Mouse (Mus musculus): ENCODE measurements around the gene Fgd2.
"Not testable (repeated sequence)": the region's sequence is repeated elsewhere in the genome, so short reads cannot be mapped to it uniquely, and the experiment has no call there.

Fgd2 gene

DNA sequence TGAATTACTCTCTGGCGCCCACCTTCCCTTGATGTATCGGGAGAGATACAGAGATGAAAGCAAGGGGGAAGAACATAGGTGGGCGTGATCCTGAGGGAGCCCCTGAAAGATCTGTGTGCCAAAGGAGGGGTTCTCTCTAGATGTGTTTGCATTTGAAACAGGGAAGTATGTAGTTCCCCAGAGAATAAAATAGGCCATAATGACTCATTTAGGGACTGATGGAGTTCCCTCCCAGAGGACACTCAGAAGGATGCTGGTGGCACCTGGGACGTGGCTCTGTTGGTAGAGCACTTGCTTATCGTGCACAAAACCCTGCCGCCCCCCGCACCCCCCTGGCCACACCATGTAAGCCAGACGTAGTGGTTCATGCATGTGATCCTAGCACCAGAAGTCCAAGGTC lies 2.4 kb downstream of the Fgd2 start:
- DNase-seq (ENCODE audit: low read depth), result no peak

GRCm38 (mm10) chr17:29365105-29365621 lies 4.4 kb downstream of the Fgd2 start:
- no peak for DNase-seq (ENCODE audit: low read depth)

DNA sequence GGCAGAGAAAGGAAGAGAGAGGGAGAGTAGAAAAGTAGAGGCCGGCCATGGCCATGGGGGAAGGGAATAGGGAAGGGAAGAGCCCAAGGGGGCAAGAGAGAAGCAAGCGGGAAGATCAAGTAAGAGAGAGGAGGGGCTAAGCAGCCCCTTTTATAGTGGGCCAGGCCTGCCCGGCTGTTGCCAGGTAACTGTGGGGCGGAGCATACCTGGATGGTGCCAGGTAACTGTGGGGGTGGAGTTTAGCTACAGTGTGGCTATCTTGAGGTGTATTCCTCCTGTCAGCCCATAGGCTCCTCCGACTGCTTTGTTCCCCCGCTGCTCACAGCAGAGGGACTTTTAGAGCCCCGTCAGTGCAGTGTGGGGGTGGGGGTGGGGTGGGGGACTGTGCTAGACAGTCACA lies 8.0 kb downstream of the Fgd2 start:
- DNase-seq (ENCODE audit: low read depth), result no peak

- peak; percentile 94 for DNase-seq (ENCODE audit: low read depth)
These were observed 10.4 kb downstream of the Fgd2 start for GRCm38 (mm10) chr17:29370984-29371723.

- no peak for DNase-seq (ENCODE audit: low read depth)
These were observed 15.2 kb downstream of the Fgd2 start for GRCm38 (mm10) chr17:29375871-29376270.

DNA sequence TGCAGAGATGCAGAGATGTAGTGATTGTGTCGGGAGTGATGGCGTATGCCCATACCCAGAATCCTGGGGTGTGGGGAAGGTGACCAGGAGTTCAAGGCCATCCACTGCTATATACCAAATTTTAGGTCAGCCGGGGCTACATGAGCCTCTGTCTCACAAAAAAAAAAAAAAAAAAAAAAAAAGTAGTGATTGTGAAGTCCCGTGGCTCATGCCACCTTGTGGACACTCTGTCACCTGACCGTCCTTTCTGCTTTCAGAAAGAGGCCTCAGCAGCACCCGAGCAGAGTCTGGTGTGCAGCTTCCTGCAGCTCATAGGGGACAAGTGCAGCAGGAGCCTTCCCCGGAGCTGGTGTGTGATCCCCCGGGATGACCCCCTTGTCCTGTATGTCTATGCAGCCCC lies 17.3 kb downstream of the Fgd2 start:
- peak; percentile 53 for DNase-seq (ENCODE audit: low read depth)

GRCm38 (mm10) chr17:29380241-29380640 lies 19.5 kb downstream of the Fgd2 start:
- DNase-seq (ENCODE audit: low read depth), result no peak

DNA sequence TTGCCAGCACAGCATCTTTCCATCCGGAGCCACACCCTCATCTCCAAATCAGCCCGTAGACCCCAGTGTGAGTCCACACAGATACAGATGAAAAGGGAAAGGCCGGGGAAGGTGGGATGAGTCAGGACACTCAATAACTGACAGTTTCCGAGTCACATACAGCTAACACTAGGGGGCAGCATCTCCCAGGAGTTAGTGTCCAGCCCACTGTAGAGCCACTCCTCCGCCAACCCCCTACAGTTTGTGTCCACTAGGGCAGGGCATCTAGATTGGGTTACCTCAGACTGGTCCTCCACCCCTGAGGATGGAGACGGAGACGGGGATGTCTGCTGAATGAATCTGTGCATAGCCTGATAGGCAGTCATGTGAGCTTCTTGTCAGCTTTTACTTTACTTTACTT lies 20.8 kb downstream of the Fgd2 start:
- peak; percentile 91 for DNase-seq (ENCODE audit: low read depth)

GRCm38 (mm10) chr17:29382417-29382816 lies 21.7 kb downstream of the Fgd2 start:
- no peak for DNase-seq (ENCODE audit: low read depth)

- no peak for DNase-seq (ENCODE audit: low read depth)
These were observed 23.2 kb downstream of the Fgd2 start for GRCm38 (mm10) chr17:29383923-29384322.

GRCm38 (mm10) chr17:29384850-29385438 lies 24.2 kb downstream of the Fgd2 start:
- DNase-seq (ENCODE audit: low read depth), result no peak

- DNase-seq (ENCODE audit: low read depth), result no peak
These were observed 25.0 kb downstream of the Fgd2 start for GRCm38 (mm10) chr17:29385746-29386145.

- no peak for DNase-seq (ENCODE audit: low read depth)
These were observed 28.3 kb downstream of the Fgd2 start for GRCm38 (mm10) chr17:29388978-29389377.

GRCm38 (mm10) chr17:29391280-29391679 lies 30.6 kb downstream of the Fgd2 start:
- DNase-seq (ENCODE audit: low read depth), result peak; percentile 77

- peak; percentile 83 for DNase-seq (ENCODE audit: low read depth)
These were observed 32.8 kb downstream of the Fgd2 start for GRCm38 (mm10) chr17:29393335-29394089.

DNA sequence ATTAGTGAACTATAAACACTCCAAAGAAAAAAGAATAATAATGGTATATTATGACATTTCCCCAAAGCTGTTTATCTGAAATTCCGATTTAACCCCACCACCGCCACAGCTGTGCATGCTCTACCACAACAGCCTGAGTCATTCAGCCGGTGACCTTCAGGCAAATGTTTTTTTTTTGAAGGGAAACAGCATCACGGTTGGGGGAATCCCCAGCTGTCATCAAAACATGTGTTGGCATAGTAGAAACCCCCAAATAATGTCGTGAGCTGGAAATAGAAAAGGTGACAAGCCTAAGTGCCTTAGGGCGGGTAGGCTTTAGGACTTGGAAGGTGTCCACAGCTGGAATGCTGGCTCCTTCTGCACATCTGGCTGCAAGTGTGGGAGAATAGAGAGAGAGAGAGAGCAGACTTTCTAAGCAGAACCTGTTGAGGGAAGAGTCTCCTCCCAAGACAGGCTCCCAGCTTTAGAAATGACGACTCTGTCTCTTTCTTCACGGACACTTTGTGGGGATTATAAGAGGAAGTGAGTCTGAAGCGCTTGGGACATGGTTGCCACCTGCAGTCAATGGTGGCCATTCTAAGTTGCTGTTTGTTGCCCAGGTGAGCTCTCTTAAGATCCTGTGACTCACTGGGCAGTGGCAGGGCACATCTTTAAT lies 33.5 kb downstream of the Fgd2 start:
- peak; percentile 94 for DNase-seq (ENCODE audit: low read depth)

DNA sequence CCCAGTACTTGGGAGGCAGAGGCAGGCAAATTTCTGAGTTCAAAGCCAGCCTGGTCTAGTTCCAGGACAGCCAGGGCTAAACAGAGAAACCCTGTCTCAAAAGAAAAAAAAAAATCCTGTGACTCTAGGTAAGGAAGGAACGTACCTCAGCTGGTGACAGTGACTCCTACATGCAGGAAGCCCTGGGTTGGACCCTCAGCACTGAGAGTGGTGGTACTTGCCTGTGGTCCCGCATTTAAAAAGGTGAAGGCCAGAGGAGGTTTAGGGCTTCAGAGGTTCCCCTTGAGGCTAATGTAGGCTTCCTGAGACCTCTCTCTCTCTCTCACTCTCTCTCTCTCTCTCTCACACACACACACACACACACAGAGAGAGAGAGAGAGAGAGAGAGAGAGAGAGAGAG lies 34.0 kb downstream of the Fgd2 start:
- not testable (repeated sequence) for DNase-seq (ENCODE audit: low read depth)

- peak; percentile 90 for DNase-seq (ENCODE audit: low read depth)
These were observed 34.7 kb downstream of the Fgd2 start for GRCm38 (mm10) chr17:29395381-29395780.

GRCm38 (mm10) chr17:29396056-29396799 lies 35.5 kb downstream of the Fgd2 start:
- DNase-seq (ENCODE audit: low read depth), result peak; percentile 68

DNA sequence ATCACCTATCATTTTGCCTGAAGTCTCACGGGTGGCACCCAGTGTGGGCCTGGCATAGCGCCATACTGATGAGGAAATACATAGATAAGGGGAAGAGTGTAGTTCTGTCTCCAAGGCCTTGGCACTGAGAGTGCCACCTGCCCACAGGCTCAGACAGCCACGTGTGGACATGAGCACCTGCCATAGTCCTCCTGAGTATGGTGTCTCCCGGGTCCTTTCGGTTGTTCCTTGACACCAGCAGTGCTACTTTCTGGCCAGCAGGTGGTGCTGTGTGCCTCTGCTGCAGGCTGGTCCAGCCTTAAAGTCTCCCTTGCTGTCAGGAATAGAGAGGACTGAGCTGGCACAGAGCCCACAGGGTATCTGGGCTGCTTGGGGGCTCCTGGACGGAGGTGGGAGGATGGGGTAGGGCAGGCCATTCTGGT lies 36.1 kb downstream of the Fgd2 start:
- DNase-seq (ENCODE audit: low read depth), result peak; percentile 93
